Mouse (Mus musculus): ENCODE results near the gene Ccr3. TPM values are rescaled to one million over a fixed set of nuclear protein-coding genes. Genes with fewer than 3 reads are reported as not detected.
A peak's percentile ranks its signal among the peaks of the same experiment; 100 is the strongest.
"Not testable (repeated sequence)": the region's sequence is repeated elsewhere in the genome, so short reads cannot be mapped to it uniquely, and the experiment has no call there.

Gene Ccr3
- total RNA-seq (2021), result not detected
- polyA plus RNA-seq (2012; rRNA removed), result not detected in 2 replicates
- long read RNA-seq, result 0 reads

GRCm38 (mm10) chr9:124021672-124022071, at the start of gene Ccr3:
Ccr3 (plus strand) TSS chr9:124021972.
- DNase-seq, result no peak

GRCm38 (mm10) chr9:123975630-123976029, 46.1 kb upstream of the Ccr3 start:
- no peak for DNase-seq

- DNase-seq, result no peak
These were observed 44.7 kb upstream of the Ccr3 start for GRCm38 (mm10) chr9:123976876-123977663.

GRCm38 (mm10) chr9:123978308-123978707, 43.5 kb upstream of the Ccr3 start, which contains the start of gene Ccr1l1:
Ccr1l1 (minus strand) TSS chr9:123978408.
- DNase-seq, result no peak

- not testable (repeated sequence) for DNase-seq
These were observed 40.8 kb upstream of the Ccr3 start for GRCm38 (mm10) chr9:123980858-123981475.

- no peak for DNase-seq
These were observed 39.9 kb upstream of the Ccr3 start for GRCm38 (mm10) chr9:123981909-123982308.

GRCm38 (mm10) chr9:123982720-123983119, 39.1 kb upstream of the Ccr3 start:
- no peak for DNase-seq

- no peak for DNase-seq
These were observed 36.8 kb upstream of the Ccr3 start for GRCm38 (mm10) chr9:123984943-123985342.

- no peak for DNase-seq
These were observed 35.6 kb upstream of the Ccr3 start for GRCm38 (mm10) chr9:123986217-123986616.

- no peak for DNase-seq
These were observed 32.1 kb upstream of the Ccr3 start for GRCm38 (mm10) chr9:123989671-123990070.

GRCm38 (mm10) chr9:123991312-123991906, 30.4 kb upstream of the Ccr3 start:
- no peak for DNase-seq

GRCm38 (mm10) chr9:123997719-123998118, 24.1 kb upstream of the Ccr3 start:
- DNase-seq, result no peak

- DNase-seq, result no peak
These were observed 22.0 kb upstream of the Ccr3 start for GRCm38 (mm10) chr9:123999784-124000183.

GRCm38 (mm10) chr9:124012691-124013090, 9.1 kb upstream of the Ccr3 start:
- DNase-seq, result no peak

- DNase-seq, result no peak
These were observed 8.5 kb upstream of the Ccr3 start for GRCm38 (mm10) chr9:124013270-124013669.

GRCm38 (mm10) chr9:124014985-124015652, 6.7 kb upstream of the Ccr3 start:
- no peak for DNase-seq

GRCm38 (mm10) chr9:124016048-124016447, 5.7 kb upstream of the Ccr3 start:
- DNase-seq, result no peak

GRCm38 (mm10) chr9:124019887-124020286, 1.9 kb upstream of the Ccr3 start:
- DNase-seq, result no peak

GRCm38 (mm10) chr9:124033345-124033744, 11.6 kb downstream of the Ccr3 start:
- DNase-seq, result no peak

- DNase-seq, result peak; percentile 65
These were observed 15.9 kb downstream of the Ccr3 start for GRCm38 (mm10) chr9:124037707-124038106.

- DNase-seq, result no peak
These were observed 16.4 kb downstream of the Ccr3 start for GRCm38 (mm10) chr9:124038158-124038582.

GRCm38 (mm10) chr9:124038949-124039348, 17.2 kb downstream of the Ccr3 start:
- DNase-seq, result no peak
